Mouse (Mus musculus): ENCODE data around the gene Guca1a. TPM values are rescaled to one million over a fixed set of nuclear protein-coding genes. Genes with fewer than 3 reads are reported as not detected.
A peak's percentile ranks its signal among the peaks of the same experiment; 100 is the strongest.
"Not testable (repeated sequence)": the region's sequence is repeated elsewhere in the genome, so short reads cannot be mapped to it uniquely, and the experiment has no call there.

Gene Guca1a
- polyA plus RNA-seq, 1 experiment from 2014 or later: 1.8 TPM

GRCm38 (mm10) chr17:47422616-47423015 lies 22.2 kb upstream of the Guca1a start:
- H3K27ac ChIP-seq (ENCODE audit: low read length); H3K9ac ChIP-seq (ENCODE audit: low read length); H3K4me3 ChIP-seq (ENCODE audit: low read length); H3K4me1 ChIP-seq (replicated peaks; ENCODE audit: control insufficient read depth, insufficient read depth, low read length); H3K36me3 ChIP-seq (ENCODE audit: control insufficient read depth, insufficient read depth, low read length); H3K4me2 ChIP-seq (ENCODE audit: low read depth, low read length); H3K9me3 ChIP-seq (ENCODE audit: control insufficient read depth, low read length); H3K27me3 ChIP-seq (ENCODE audit: control insufficient read depth, insufficient read depth, low read depth, low read length); ATAC-seq (ENCODE audit: low read depth): not testable (repeated sequence)
- 95% methylated on average over 1 of the region's 1 CpGs for WGBS

DNA sequence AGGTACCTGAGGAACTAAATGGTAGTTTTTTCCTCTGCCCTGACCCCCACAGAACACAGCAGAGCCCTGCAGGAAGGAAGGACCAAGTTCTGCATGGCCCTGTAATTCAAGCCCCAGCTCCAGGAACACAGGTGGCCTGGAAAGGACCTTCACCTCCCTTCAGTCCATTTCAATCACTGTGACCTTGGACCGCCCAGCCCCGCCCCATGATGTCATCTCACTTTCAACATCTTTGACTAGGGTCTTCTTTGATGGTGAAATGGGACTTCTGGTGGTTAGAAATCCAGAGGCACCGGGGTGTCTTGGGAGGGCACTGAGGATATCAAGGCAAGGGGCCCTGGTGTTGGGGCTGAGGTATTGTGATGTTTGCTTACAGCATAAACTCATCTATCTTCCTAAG lies 21.2 kb upstream of the Guca1a start:
- ATAC-seq (ENCODE audit: low read depth): no peak
- no peaks in the 10 kb centered on the region for H3K27me3 ChIP-seq (ENCODE audit: control insufficient read depth, insufficient read depth, low read depth, low read length)
- no peak overlapping the region for H3K4me2 ChIP-seq (ENCODE audit: low read depth, low read length)
- H3K27ac ChIP-seq (ENCODE audit: low read length): no peak overlapping the region
- no peak overlapping the region for H3K4me3 ChIP-seq (ENCODE audit: low read length)
- no peak overlapping the region for H3K9ac ChIP-seq (ENCODE audit: low read length)
- H3K4me1 ChIP-seq (replicated peaks; ENCODE audit: control insufficient read depth, insufficient read depth, low read length): 0 out of 2 replicates have a peak, but pooled peaks cover 4% of the 10 kb centered on the region
- H3K36me3 ChIP-seq (ENCODE audit: control insufficient read depth, insufficient read depth, low read length): no peaks in the 10 kb centered on the region
- H3K9me3 ChIP-seq (ENCODE audit: control insufficient read depth, low read length): no peaks in the 10 kb centered on the region
- 66% methylated on average over 3 of the region's 3 CpGs for WGBS

GRCm38 (mm10) chr17:47420195-47420594 lies 19.8 kb upstream of the Guca1a start:
- Histone ChIP-seq H3K27ac (ENCODE audit: low read length) (no peak overlapping the region), H3K36me3 (ENCODE audit: control insufficient read depth, insufficient read depth, low read length) (no peaks in the 10 kb centered on the region), H3K4me1 (replicated peaks; ENCODE audit: control insufficient read depth, insufficient read depth, low read length) (0 out of 2 replicates have a peak, but pooled peaks cover 4% of the 10 kb centered on the region), H3K9me3 (ENCODE audit: control insufficient read depth, low read length) (no peaks in the 10 kb centered on the region), H3K4me2 (ENCODE audit: low read depth, low read length) (no peak overlapping the region), H3K9ac (ENCODE audit: low read length) (no peak overlapping the region), H3K27me3 (ENCODE audit: control insufficient read depth, insufficient read depth, low read depth, low read length) (no peaks in the 10 kb centered on the region), H3K4me3 (ENCODE audit: low read length) (no peak overlapping the region)
- ATAC-seq (ENCODE audit: low read depth): no peak
- 68% methylated on average over 2 of the region's 2 CpGs for WGBS

GRCm38 (mm10) chr17:47409897-47410861 lies 9.8 kb upstream of the Guca1a start:
- H3K4me1 ChIP-seq (replicated peaks; ENCODE audit: control insufficient read depth, insufficient read depth, low read length); H3K9ac ChIP-seq (ENCODE audit: low read length); H3K27ac ChIP-seq (ENCODE audit: low read length); H3K36me3 ChIP-seq (ENCODE audit: control insufficient read depth, insufficient read depth, low read length); H3K9me3 ChIP-seq (ENCODE audit: control insufficient read depth, low read length): not testable (repeated sequence)
- Histone ChIP-seq H3K27me3 (ENCODE audit: control insufficient read depth, insufficient read depth, low read depth, low read length) (peaks cover 23% of the 10 kb centered on the region), H3K4me2 (ENCODE audit: low read depth, low read length) (peak overlapping the region; percentile 64), H3K4me3 (ENCODE audit: low read length) (peak overlapping the region; percentile 41)
- ATAC-seq (ENCODE audit: low read depth): peak; percentile 54; the same call in 1 of the 2 replicates
- WGBS: 2% methylated on average over 71 of the region's 74 CpGs

DNA sequence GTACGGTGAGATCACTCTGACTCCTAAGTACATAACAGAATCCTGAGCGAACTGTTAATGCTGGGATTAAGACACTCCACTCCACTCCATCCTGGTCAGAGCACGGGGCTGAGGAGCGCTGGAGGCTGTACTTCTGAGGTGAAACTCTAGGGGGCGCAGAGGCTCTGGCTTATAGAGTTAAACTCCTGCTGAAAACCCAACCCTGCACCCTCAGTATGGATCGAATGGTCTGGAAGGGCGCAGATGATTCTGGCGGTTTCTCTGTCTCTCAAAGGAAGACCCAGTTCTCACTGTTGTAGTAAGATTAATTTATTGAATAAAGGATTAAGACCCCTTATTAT lies 8.1 kb upstream of the Guca1a start:
- peak; percentile 74 for ATAC-seq (ENCODE audit: low read depth)
- no peaks in the 10 kb centered on the region for H3K9me3 ChIP-seq (ENCODE audit: control insufficient read depth, low read length)
- H3K27me3 ChIP-seq (ENCODE audit: control insufficient read depth, insufficient read depth, low read depth, low read length): peaks cover 23% of the 10 kb centered on the region
- 14% methylated on average over 8 of the region's 8 CpGs for WGBS
- H3K9ac ChIP-seq (ENCODE audit: low read length): no peak overlapping the region
- H3K4me2 ChIP-seq (ENCODE audit: low read depth, low read length): no peak overlapping the region
- H3K36me3 ChIP-seq (ENCODE audit: control insufficient read depth, insufficient read depth, low read length): no peaks in the 10 kb centered on the region
- no peak overlapping the region for H3K27ac ChIP-seq (ENCODE audit: low read length)
- no peak overlapping the region for H3K4me3 ChIP-seq (ENCODE audit: low read length)
- H3K4me1 ChIP-seq (replicated peaks; ENCODE audit: control insufficient read depth, insufficient read depth, low read length): no peaks in the 10 kb centered on the region

GRCm38 (mm10) chr17:47407717-47408557 lies 7.6 kb upstream of the Guca1a start:
- 56% methylated on average over 10 of the region's 10 CpGs for WGBS
- peaks cover 23% of the 10 kb centered on the region for H3K27me3 ChIP-seq (ENCODE audit: control insufficient read depth, insufficient read depth, low read depth, low read length)

GRCm38 (mm10) chr17:47399091-47399490 lies 1.3 kb downstream of the Guca1a start:
- no peak overlapping the region for H3K9ac ChIP-seq (ENCODE audit: low read length)
- H3K4me1 ChIP-seq (replicated peaks; ENCODE audit: control insufficient read depth, insufficient read depth, low read length): peaks cover 14% of the 10 kb centered on the region
- no peak overlapping the region for H3K4me3 ChIP-seq (ENCODE audit: low read length)
- H3K36me3 ChIP-seq (ENCODE audit: control insufficient read depth, insufficient read depth, low read length): no peaks in the 10 kb centered on the region
- WGBS: 83% methylated on average over 8 of the region's 8 CpGs
- no peak overlapping the region for H3K27ac ChIP-seq (ENCODE audit: low read length)
- no peak overlapping the region for H3K4me2 ChIP-seq (ENCODE audit: low read depth, low read length)
- no peak for ATAC-seq (ENCODE audit: low read depth)
- peaks cover 11% of the 10 kb centered on the region; the same call in 1 of the 2 replicates for H3K27me3 ChIP-seq (ENCODE audit: control insufficient read depth, insufficient read depth, low read depth, low read length)
- H3K9me3 ChIP-seq (ENCODE audit: control insufficient read depth, low read length): no peaks in the 10 kb centered on the region

More at GRCm38 (mm10) chr17:47407717-47408557, 7.6 kb upstream of the Guca1a start:
- Histone ChIP-seq H3K36me3 (ENCODE audit: control insufficient read depth, insufficient read depth, low read length) (no peaks in the 10 kb centered on the region), H3K4me2 (ENCODE audit: low read depth, low read length) (no peak overlapping the region), H3K4me3 (ENCODE audit: low read length) (no peak overlapping the region), H3K9ac (ENCODE audit: low read length) (no peak overlapping the region), H3K27ac (ENCODE audit: low read length) (no peak overlapping the region), H3K9me3 (ENCODE audit: control insufficient read depth, low read length) (no peaks in the 10 kb centered on the region), H3K4me1 (replicated peaks; ENCODE audit: control insufficient read depth, insufficient read depth, low read length) (no peaks in the 10 kb centered on the region)
- no peak for ATAC-seq (ENCODE audit: low read depth)

GRCm38 (mm10) chr17:47395376-47395913 lies 4.9 kb downstream of the Guca1a start:
- Histone ChIP-seq H3K4me1 (replicated peaks; ENCODE audit: control insufficient read depth, insufficient read depth, low read length) (peaks cover 14% of the 10 kb centered on the region), H3K36me3 (ENCODE audit: control insufficient read depth, insufficient read depth, low read length) (no peaks in the 10 kb centered on the region), H3K27ac (ENCODE audit: low read length) (no peak overlapping the region), H3K9me3 (ENCODE audit: control insufficient read depth, low read length) (no peaks in the 10 kb centered on the region; the same call in 1 of the 2 replicates), H3K9ac (ENCODE audit: low read length) (peak overlapping the region; percentile 57), H3K4me2 (ENCODE audit: low read depth, low read length) (peak overlapping the region; percentile 74), H3K4me3 (ENCODE audit: low read length) (peak overlapping the region; percentile 46), H3K27me3 (ENCODE audit: control insufficient read depth, insufficient read depth, low read depth, low read length) (peaks cover 11% of the 10 kb centered on the region; the same call in 1 of the 2 replicates)
- ATAC-seq (ENCODE audit: low read depth): peak; percentile 91
- WGBS: 2% methylated on average over 20 of the region's 20 CpGs
